9 mouse cellular contexts compared by ENCODE assay signal in genomic region chr2:72054280-72054679, GRCm38 (mm10).
DNase-seq lines count a peak whose midpoint lies in the region; ATAC-seq and TF ChIP-seq lines count a peak whose summit lies in the region.
"Had no signal": no experiment of that assay in that cellular context is flagged by ENCODE, and none has a peak within 500 bp of the region (broad histone marks: within the 10 kb centered on the region; RNA-seq: fewer than 3 reads in every experiment).

No protein-coding gene starts in this region.

- peaks cover 2% of the 10 kb centered on the region; the same call in 1 of the 2 replicates for H3K4me1 ChIP-seq in lung, adult 2 months (ENCODE audit: control insufficient read depth, insufficient read depth, low read length)
- H3K4me1 ChIP-seq in heart, embryonic 10.5 days, result peaks cover 35% of the 10 kb centered on the region
- no peaks in the 10 kb centered on the region; the same call in 1 of the 2 replicates for H3K4me1 ChIP-seq in liver, embryonic 11.5 days (replicated peaks; ENCODE audit: control insufficient read depth, insufficient read depth, low read length)
- H3K4me1 ChIP-seq: neural tube, embryonic 12.5 days had no signal

- TF ChIP-seq CTCF in lung, adult 2 months (IDR thresholded peaks at IDR 0.05; ENCODE audit: insufficient read depth, low read length), result no peak

- peak overlapping the region; percentile 74 for H3K27ac ChIP-seq in heart, embryonic 10.5 days
- no peak overlapping the region for H3K27ac ChIP-seq in liver, embryonic 11.5 days (ENCODE audit: low read depth, low read length)
- H3K27ac ChIP-seq: neural tube, embryonic 12.5 days had no signal

- DNase-seq in lung, adult 2 months, result no peak
- no peak for DNase-seq in lung, postnatal 25 days (ENCODE audit: low spot score)
- DNase-seq in heart, embryonic 10.5 days (ENCODE audit: low spot score), result no peak
- peak; percentile 67 for DNase-seq in kidney, adult 11 months
- DNase-seq in lung, postnatal 4 days, result peak; percentile 22 to 51
- no peak for DNase-seq in liver, embryonic 11.5 days (ENCODE audit: low spot score)
- DNase-seq in frontal cortex, postnatal 25 days (ENCODE audit: low spot score in 2 of 2), result no peak
- no peak for DNase-seq in liver

- H3K9ac ChIP-seq in liver, embryonic 11.5 days (ENCODE audit: low read depth, low read length), result no peak overlapping the region
- H3K9ac ChIP-seq: neural tube, embryonic 12.5 days had no signal

- no peaks in the 10 kb centered on the region for H3K36me3 ChIP-seq in heart, embryonic 10.5 days
- no peaks in the 10 kb centered on the region for H3K36me3 ChIP-seq in liver, embryonic 11.5 days (ENCODE audit: control insufficient read depth, insufficient read depth, low read length)
- H3K36me3 ChIP-seq: neural tube, embryonic 12.5 days had no signal

- no peak for ATAC-seq in liver, embryonic 11.5 days (replicated peaks; ENCODE audit: low FRiP score)

- H3K4me2 ChIP-seq in liver, embryonic 11.5 days, result no peak overlapping the region
- H3K4me2 ChIP-seq: neural tube, embryonic 12.5 days had no signal

- no peaks in the 10 kb centered on the region for H3K27me3 ChIP-seq in heart, embryonic 10.5 days (ENCODE audit: insufficient read depth, poor library complexity, severe bottlenecking)
- no peaks in the 10 kb centered on the region for H3K27me3 ChIP-seq in liver, embryonic 11.5 days (replicated peaks; ENCODE audit: control insufficient read depth, insufficient read depth, low read length)
- H3K27me3 ChIP-seq: neural tube, embryonic 12.5 days had no signal

- no peaks in the 10 kb centered on the region for H3K9me3 ChIP-seq in heart, embryonic 10.5 days
- H3K9me3 ChIP-seq in liver, embryonic 11.5 days (ENCODE audit: control insufficient read depth, low read length), result no peaks in the 10 kb centered on the region
- H3K9me3 ChIP-seq: neural tube, embryonic 12.5 days had no signal

- 0 out of 2 replicates have a peak, but pooled peaks have one; percentile 24 for TF ChIP-seq POLR2A in lung, adult 2 months (IDR thresholded peaks at IDR 0.05; ENCODE audit: borderline replicate concordance, extremely low read depth, low read depth, low read length)

- H3K4me3 ChIP-seq in lung, adult 2 months (replicated peaks; ENCODE audit: extremely low read depth, low read depth, low read length), result peak overlapping the region; percentile 42
- H3K4me3 ChIP-seq in heart, embryonic 10.5 days, result peak overlapping the region; percentile 52
- no peak overlapping the region for H3K4me3 ChIP-seq in liver, embryonic 11.5 days (ENCODE audit: low read depth, low read length)
- H3K4me3 ChIP-seq: neural tube, embryonic 12.5 days had no signal

- 32% methylated on average over 5 of the region's 5 CpGs for WGBS in lung, adult 2 months
- WGBS in heart, embryonic 10.5 days, result 43% methylated on average over 5 of the region's 5 CpGs
- WGBS in liver, embryonic 11.5 days, result 71% methylated on average over 5 of the region's 5 CpGs

Comparison
In these comparisons a context has a peak if more than half of its experiments do, and no peak if none do; other contexts are left out.
1. DNase-seq: peak in kidney, adult 11 months (single experiment) and lung, postnatal 4 days (2 of 2); none in lung, adult 2 months (single experiment), lung, postnatal 25 days (single experiment), heart, embryonic 10.5 days (single experiment), liver, embryonic 11.5 days (single experiment), frontal cortex, postnatal 25 days (0 of 2) and liver (single experiment).